Mouse (Mus musculus): ENCODE measurements around the gene Sco2. TPM values are rescaled to one million over a fixed set of nuclear protein-coding genes. Genes with fewer than 3 reads are reported as not detected.

The Sco2 gene
- polyA plus RNA-seq, 1 experiment: 15.3 TPM

DNA sequence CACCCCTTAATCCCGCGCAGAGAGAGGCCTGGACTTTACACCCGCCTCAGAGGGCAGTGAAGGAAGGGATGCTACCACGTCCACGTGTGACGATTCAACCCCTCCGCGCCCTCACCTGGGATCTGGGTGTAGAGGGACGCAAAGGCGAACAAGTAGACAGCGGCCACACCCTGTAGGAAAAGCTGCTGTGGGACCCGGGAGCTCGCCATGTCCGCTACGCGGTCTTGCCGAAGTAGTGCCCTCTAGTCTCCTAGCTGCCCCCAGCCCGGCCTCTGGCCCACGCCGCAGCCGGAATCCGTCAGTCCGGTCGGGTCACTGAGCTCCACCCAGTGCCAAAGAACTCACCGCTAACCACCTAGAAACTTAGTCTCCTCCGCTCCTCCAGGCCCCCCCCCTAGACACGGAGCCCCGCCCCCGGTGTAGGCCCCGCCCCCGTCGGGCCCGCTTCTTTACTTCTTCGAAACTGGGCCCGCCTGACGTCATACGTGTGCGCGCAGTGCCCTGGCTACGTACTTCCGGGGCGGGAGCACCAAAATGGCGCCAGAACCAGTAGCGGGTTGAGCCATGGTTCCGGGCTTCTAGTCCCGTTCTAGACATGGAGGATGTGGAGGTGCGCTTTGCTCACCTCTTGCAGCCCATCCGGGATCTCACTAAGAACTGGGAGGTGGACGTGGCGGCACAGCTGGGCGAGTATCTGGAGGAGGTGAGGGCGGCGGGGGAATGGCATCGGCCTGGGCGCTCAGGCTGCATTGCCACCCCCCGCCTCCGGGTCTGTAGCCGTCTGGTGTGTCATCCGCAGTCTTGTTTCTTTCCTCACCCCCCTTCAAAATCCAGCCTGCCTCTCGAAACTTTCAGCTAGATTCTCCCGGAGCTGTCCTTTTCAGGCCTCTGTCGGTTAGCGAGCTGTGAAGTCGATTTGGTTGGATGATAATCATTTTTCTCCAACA, 18.1 kb downstream of the Sco2 start, which contains the start of the genes Lmf2 and Ncaph2:
Gene Lmf2, minus strand, starts transcription at position 419 of the 947 bp plus-strand sequence.
Gene Ncaph2, plus strand, starts transcription at position 479 of the 947 bp plus-strand sequence.
- peaks cover 25% of the 10 kb centered on the region for H3K4me1 ChIP-seq (ENCODE audit: control insufficient read depth, insufficient read depth, low read length)
- TF ChIP-seq POLR2A (IDR thresholded peaks at IDR 0.05; ENCODE audit: borderline replicate concordance, low read depth, low read length) (peak; percentile 45; the same call in 1 of the 2 replicates), CTCF (IDR thresholded peaks at IDR 0.05; ENCODE audit: low read depth, low read length) (no peak)
- peak within 1 kb of the TSS; percentile 93 for H3K4me3 ChIP-seq (ENCODE audit: insufficient read depth, low read length)
- peak within 1 kb of the TSS; percentile 66 for H3K27ac ChIP-seq (ENCODE audit: insufficient read depth, low read depth, low read length)

DNA sequence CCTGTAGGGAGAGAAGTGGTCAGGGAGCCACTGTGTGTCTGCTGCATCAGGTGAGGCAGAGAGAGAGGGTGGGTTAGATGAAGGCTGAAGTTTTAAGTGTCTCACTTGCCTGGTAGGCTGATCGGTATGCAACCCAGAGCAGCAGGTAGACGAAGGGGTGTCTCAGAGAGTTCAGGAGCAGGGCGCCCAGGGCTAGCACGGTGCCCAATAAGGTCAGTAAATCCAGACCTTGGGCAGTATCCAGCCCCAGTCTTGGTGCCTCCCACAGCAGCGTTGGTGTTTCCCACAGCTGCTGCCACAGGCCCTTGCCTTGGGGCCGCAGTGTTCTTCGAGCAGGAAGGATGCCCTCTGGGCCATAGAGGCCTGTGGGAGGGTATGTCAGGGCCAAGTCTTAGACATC, 19.2 kb downstream of the Sco2 start:
- Histone ChIP-seq H3K4me3 (ENCODE audit: insufficient read depth, low read length) (peak overlapping the region; percentile 83), H3K4me1 (ENCODE audit: control insufficient read depth, insufficient read depth, low read length) (peaks cover 17% of the 10 kb centered on the region), H3K27ac (ENCODE audit: insufficient read depth, low read depth, low read length) (no peak overlapping the region)
- TF ChIP-seq POLR2A (IDR thresholded peaks at IDR 0.05; ENCODE audit: borderline replicate concordance, low read depth, low read length): no peak
- no peak for TF ChIP-seq CTCF (IDR thresholded peaks at IDR 0.05; ENCODE audit: low read depth, low read length)

DNA sequence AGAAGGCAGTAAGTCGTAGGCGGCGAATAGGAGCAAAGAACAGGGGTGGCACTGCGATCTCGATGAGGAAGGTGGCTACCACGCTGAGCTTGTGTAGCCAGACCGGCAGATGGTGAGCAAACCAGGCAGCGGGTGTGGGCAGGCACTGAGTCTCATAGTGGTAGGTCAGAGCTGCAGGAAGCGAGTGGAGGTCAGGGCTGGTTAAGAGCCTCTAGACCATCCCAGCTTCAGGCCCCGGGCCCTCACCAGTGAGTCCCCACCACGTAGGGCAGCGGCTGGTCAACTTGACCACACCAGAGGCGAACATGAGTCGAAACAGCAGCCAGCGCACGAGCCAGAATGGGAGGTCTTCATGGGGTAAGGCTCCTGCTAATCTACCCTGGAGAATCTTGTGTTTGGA, 19.8 kb downstream of the Sco2 start:
- no peak overlapping the region for H3K27ac ChIP-seq (ENCODE audit: insufficient read depth, low read depth, low read length)
- H3K4me3 ChIP-seq (ENCODE audit: insufficient read depth, low read length): no peak overlapping the region

DNA sequence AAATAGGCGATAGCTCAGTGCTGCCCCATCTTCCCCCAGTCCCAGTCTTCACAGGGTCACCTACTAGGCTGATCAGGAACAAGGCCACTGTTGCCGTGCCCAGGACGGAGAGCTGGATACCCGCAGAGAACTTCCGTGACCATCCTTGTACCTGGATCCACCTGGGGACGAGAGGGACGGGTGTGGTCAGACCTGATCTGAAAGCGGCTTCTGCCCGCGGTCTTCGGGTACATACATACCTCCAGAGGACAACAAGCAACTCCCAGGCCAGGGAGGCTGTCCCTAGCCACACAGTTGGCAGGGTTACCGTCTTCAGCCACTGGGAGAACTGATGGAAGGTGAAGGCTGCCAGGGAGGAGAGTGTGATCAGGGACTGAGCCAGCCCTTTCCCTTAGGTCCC, 20.9 kb downstream of the Sco2 start:
- no peak for TF ChIP-seq CTCF (IDR thresholded peaks at IDR 0.05; ENCODE audit: low read depth, low read length)
- TF ChIP-seq POLR2A (IDR thresholded peaks at IDR 0.05; ENCODE audit: borderline replicate concordance, low read depth, low read length): no peak
- Histone ChIP-seq H3K4me3 (ENCODE audit: insufficient read depth, low read length) (no peak overlapping the region), H3K27ac (ENCODE audit: insufficient read depth, low read depth, low read length) (no peak overlapping the region), H3K4me1 (ENCODE audit: control insufficient read depth, insufficient read depth, low read length) (peaks cover 8% of the 10 kb centered on the region; the same call in 1 of the 2 replicates)

More for the DNA sequence above, 19.8 kb downstream of the Sco2 start:
- TF ChIP-seq POLR2A (IDR thresholded peaks at IDR 0.05; ENCODE audit: borderline replicate concordance, low read depth, low read length) (no peak), CTCF (IDR thresholded peaks at IDR 0.05; ENCODE audit: low read depth, low read length) (no peak)
- peaks cover 12% of the 10 kb centered on the region for H3K4me1 ChIP-seq (ENCODE audit: control insufficient read depth, insufficient read depth, low read length)

DNA sequence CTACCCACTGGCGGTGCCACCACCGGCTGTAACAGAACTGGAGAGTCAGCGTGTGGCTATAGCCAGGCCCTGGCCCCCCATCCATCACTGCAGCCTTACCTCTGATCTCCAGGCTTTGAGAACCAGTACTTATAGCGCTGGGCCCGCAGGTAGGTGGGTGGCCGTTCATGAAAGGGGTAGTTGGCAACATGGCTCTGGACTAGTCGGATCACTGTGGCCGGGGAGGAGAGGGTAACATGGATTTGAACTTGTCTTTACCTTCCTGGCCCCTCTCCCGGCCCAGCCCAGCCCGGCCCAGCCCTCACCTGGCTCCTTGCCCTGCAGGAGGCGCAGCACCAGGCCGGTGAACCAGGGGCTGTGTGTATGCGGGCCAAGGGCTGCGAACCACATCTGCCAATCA, 21.6 kb downstream of the Sco2 start:
- H3K27ac ChIP-seq (ENCODE audit: insufficient read depth, low read depth, low read length): no peak overlapping the region
- H3K4me1 ChIP-seq (ENCODE audit: control insufficient read depth, insufficient read depth, low read length): peaks cover 6% of the 10 kb centered on the region; the same call in 1 of the 2 replicates
- no peak overlapping the region for H3K4me3 ChIP-seq (ENCODE audit: insufficient read depth, low read length)
- TF ChIP-seq POLR2A (IDR thresholded peaks at IDR 0.05; ENCODE audit: borderline replicate concordance, low read depth, low read length) (no peak), CTCF (IDR thresholded peaks at IDR 0.05; ENCODE audit: low read depth, low read length) (no peak)

DNA sequence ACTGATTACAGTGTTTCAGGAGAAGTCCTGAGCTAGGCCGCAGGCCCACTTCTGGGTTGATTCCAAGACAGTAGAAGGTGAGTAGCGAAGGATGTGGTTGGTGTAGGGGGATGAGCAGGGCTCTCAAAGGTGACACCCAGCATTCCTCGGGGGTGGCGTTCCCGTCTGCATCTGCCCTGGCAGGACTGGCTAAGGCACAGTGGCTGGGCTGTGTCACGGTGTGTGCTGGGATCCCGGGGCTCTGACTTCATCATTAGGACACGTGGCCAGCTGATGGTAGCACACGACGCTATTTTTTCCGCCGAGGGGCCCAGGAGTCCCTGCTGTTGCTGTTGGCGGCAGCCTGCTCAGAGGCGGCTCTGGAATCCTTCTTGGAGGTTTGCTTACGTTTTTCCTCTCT, 22.3 kb downstream of the Sco2 start:
- Histone ChIP-seq H3K27ac (ENCODE audit: insufficient read depth, low read depth, low read length) (no peak overlapping the region), H3K4me1 (ENCODE audit: control insufficient read depth, insufficient read depth, low read length) (peaks cover 6% of the 10 kb centered on the region; the same call in 1 of the 2 replicates), H3K4me3 (ENCODE audit: insufficient read depth, low read length) (no peak overlapping the region)
- TF ChIP-seq CTCF (IDR thresholded peaks at IDR 0.05; ENCODE audit: low read depth, low read length) (no peak), POLR2A (IDR thresholded peaks at IDR 0.05; ENCODE audit: borderline replicate concordance, low read depth, low read length) (no peak)

DNA sequence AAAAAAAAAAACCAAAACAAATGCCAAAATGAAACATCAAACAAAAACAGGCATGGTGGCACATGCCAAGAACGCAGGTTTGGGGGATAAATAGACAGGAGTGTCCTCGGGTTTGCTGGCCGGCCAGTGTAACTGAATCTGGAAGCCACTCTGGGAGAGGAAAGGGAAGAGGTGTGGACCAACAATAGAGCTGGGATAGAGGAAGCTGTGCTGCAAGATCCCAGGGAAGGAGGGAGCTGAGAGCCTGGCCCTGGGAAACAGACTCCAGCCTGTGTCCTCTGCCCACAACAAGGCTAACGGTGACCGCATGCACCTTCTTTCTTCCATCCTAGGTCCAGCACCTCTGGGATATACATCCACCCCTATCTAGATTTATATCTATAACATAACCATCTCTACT, 23.2 kb downstream of the Sco2 start:
- peaks cover 6% of the 10 kb centered on the region; the same call in 1 of the 2 replicates for H3K4me1 ChIP-seq (ENCODE audit: control insufficient read depth, insufficient read depth, low read length)
- no peak overlapping the region for H3K4me3 ChIP-seq (ENCODE audit: insufficient read depth, low read length)
- no peak overlapping the region for H3K27ac ChIP-seq (ENCODE audit: insufficient read depth, low read depth, low read length)
- TF ChIP-seq CTCF (IDR thresholded peaks at IDR 0.05; ENCODE audit: low read depth, low read length) (no peak), POLR2A (IDR thresholded peaks at IDR 0.05; ENCODE audit: borderline replicate concordance, low read depth, low read length) (no peak)

DNA sequence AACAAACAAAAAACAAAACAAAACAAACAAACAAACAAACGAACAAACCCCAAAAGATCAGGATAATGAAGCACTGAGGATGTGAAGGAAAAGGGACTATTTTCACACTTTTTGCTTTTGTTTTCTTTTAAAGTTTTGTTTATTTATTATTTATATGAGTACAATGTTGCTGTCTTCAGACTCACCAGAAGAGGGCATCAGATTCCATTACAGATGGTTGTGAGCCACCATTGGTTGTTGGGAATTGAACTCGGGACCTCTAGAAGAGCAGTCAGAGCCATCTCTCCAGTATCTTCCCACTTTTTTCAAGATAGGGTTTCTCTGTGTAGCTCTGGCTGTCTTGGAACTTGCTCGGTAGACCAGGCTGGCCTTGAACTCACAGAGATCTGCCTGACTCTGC, 30.3 kb downstream of the Sco2 start:
- no peak overlapping the region for H3K27ac ChIP-seq (ENCODE audit: insufficient read depth, low read depth, low read length)

DNA sequence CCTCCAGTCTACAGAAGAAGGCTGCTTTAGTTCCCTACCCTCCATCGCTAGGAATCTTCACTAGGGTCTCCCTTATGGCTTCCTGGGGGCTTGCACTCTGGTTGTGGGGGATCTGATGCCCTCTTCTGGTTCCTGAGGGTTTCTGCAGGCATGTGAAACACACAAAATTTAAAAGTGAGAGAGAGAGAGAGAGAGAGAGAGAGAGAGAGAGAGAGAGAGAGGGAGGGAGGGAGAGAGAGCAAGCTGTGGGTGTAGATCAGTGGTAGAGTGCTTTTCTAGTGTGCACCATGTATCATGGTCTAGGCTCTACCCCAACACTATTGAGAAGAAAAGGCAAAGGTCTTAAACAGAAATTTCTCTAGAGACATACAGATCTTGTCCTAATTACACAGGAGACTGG, 32.0 kb downstream of the Sco2 start:
- Histone ChIP-seq H3K27ac (ENCODE audit: insufficient read depth, low read depth, low read length) (no peak overlapping the region), H3K4me1 (ENCODE audit: control insufficient read depth, insufficient read depth, low read length) (peaks cover 11% of the 10 kb centered on the region), H3K4me3 (ENCODE audit: insufficient read depth, low read length) (no peak overlapping the region)
- TF ChIP-seq CTCF (IDR thresholded peaks at IDR 0.05; ENCODE audit: low read depth, low read length) (no peak), POLR2A (IDR thresholded peaks at IDR 0.05; ENCODE audit: borderline replicate concordance, low read depth, low read length) (no peak)

More for the DNA sequence above, 30.3 kb downstream of the Sco2 start:
- TF ChIP-seq CTCF (IDR thresholded peaks at IDR 0.05; ENCODE audit: low read depth, low read length) (no peak), POLR2A (IDR thresholded peaks at IDR 0.05; ENCODE audit: borderline replicate concordance, low read depth, low read length) (no peak)
- Histone ChIP-seq H3K4me1 (ENCODE audit: control insufficient read depth, insufficient read depth, low read length) (peaks cover 11% of the 10 kb centered on the region), H3K4me3 (ENCODE audit: insufficient read depth, low read length) (no peak overlapping the region)

DNA sequence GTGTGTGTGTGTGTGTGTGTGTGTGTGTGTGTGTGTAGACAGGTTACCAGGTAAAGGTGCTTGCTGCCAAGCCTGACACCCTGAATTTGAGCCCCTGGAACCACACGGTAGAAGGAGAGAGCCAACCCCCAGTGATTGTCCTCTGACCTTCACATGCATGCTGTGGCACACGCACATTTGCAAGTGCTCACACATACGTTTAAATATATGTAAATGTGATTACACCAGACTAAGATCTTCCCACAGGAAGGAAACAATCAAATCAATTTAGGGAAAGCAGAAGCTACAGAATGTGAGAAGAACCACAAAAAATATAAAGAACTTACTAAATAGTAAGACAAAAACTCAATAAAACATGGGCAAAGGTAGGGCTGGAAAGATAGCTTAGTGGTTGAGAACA, 33.5 kb downstream of the Sco2 start:
- no peak for TF ChIP-seq CTCF (IDR thresholded peaks at IDR 0.05; ENCODE audit: low read depth, low read length)
- TF ChIP-seq POLR2A (IDR thresholded peaks at IDR 0.05; ENCODE audit: borderline replicate concordance, low read depth, low read length): no peak
- peaks cover 11% of the 10 kb centered on the region for H3K4me1 ChIP-seq (ENCODE audit: control insufficient read depth, insufficient read depth, low read length)
- no peak overlapping the region for H3K4me3 ChIP-seq (ENCODE audit: insufficient read depth, low read length)
- H3K27ac ChIP-seq (ENCODE audit: insufficient read depth, low read depth, low read length): no peak overlapping the region
